Mouse (Mus musculus): ENCODE measurements around the gene Rpl23. TPM values are rescaled to one million over a fixed set of nuclear protein-coding genes. Genes with fewer than 3 reads are reported as not detected.

Gene Rpl23
- total RNA-seq, 1 experiment from 2014 or later = 809 TPM

Small RNA genes within 50 kb of the gene (microRNA-seq; reads per million reads assigned to microRNA genes)
- gene Mir8102 = 0 to 0.43 reads per million in 2 experiments

Other genes with a start within 250 kb of the Rpl23 start
- gene Srcin1, start 206.3 kb downstream of the Rpl23 start, total RNA-seq (2021) = 9.2 and 10.1 TPM in 2 replicates
- gene Epop, start 152.7 kb downstream of the Rpl23 start, total RNA-seq (2021) = 6.3 and 6.4 TPM in 2 replicates
- gene Mllt6, start 119.0 kb downstream of the Rpl23 start, total RNA-seq (2021) = 37.0 and 45.2 TPM in 2 replicates
- 277 and 297 TPM in 2 replicates for gene Cisd3, start 96.6 kb downstream of the Rpl23 start, total RNA-seq (2021)
- gene Pcgf2, start 81.9 kb downstream of the Rpl23 start, total RNA-seq (2021) = 28.1 and 32.6 TPM in 2 replicates
- gene Psmb3, start 79.0 kb downstream of the Rpl23 start, total RNA-seq (2021) = 216 and 225 TPM in 2 replicates
- gene Pip4k2b, start 37.7 kb downstream of the Rpl23 start, total RNA-seq (2021) = 24.8 and 34.7 TPM in 2 replicates
- 17.6 and 18.7 TPM in 2 replicates for gene Cwc25, start 15.9 kb downstream of the Rpl23 start, total RNA-seq (2021)
- gene 1700001P01Rik, start 6.5 kb downstream of the Rpl23 start, total RNA-seq (2021) = not detected in 2 replicates
- gene Lasp1, start 16.6 kb upstream of the Rpl23 start, total RNA-seq (2021) = 98.2 and 107 TPM in 2 replicates
- gene B230217C12Rik, start 58.3 kb upstream of the Rpl23 start, total RNA-seq (2021) = 2.4 and 3.5 TPM in 2 replicates
- 1.0 and 1.2 TPM in 2 replicates for gene Fbxo47, start 101.7 kb upstream of the Rpl23 start, total RNA-seq (2021)
- gene Plxdc1, start 204.0 kb upstream of the Rpl23 start, total RNA-seq (2021) = 4.3 and 4.8 TPM in 2 replicates
- gene Arl5c, start 213.7 kb upstream of the Rpl23 start, total RNA-seq (2021) = 1.1 and 4.4 TPM in 2 replicates
- 7.8 and 10.4 TPM in 2 replicates for gene Cacnb1, start 240.6 kb upstream of the Rpl23 start, total RNA-seq (2021)
- 1,235 and 1,395 TPM in 2 replicates for gene Rpl19, start 244.3 kb upstream of the Rpl23 start, total RNA-seq (2021)